Mouse (Mus musculus) thymus, postnatal 10 days (tissue): Measurements from ENCODE around the gene Glt6d1.
"Not testable (repeated sequence)": the region's sequence is repeated elsewhere in the genome, so short reads cannot be mapped to it uniquely, and the experiment has no call there.

Experiments
- DNase-seq, 2 experiments: peaks; one replicate each; pipeline ENCODE4 v3.0.0; 2021; ENCODE audit warnings: low spot score in 2 of 2

Glt6d1 gene

GRCm38 (mm10) chr2:25815748-25816147, at the start of gene Glt6d1:
Gene Glt6d1 (minus strand): TSS chr2:25815848.
- DNase-seq = not testable (repeated sequence)

- DNase-seq = no peak
Observed at GRCm38 (mm10) chr2:25865412-25865811, 49.8 kb upstream of the Glt6d1 start.

- DNase-seq = no peak
Observed at GRCm38 (mm10) chr2:25864230-25864629, 48.6 kb upstream of the Glt6d1 start.

GRCm38 (mm10) chr2:25863337-25864131, 47.9 kb upstream of the Glt6d1 start, which contains the start of gene Kcnt1:
Gene Kcnt1 (plus strand): TSS chr2:25863734.
- DNase-seq = peak in 1 of 2 experiments; percentile 10

GRCm38 (mm10) chr2:25862696-25863270, 47.1 kb upstream of the Glt6d1 start:
- no peak for DNase-seq

GRCm38 (mm10) chr2:25862038-25862437, 46.4 kb upstream of the Glt6d1 start:
- no peak for DNase-seq

GRCm38 (mm10) chr2:25859891-25860290, 44.2 kb upstream of the Glt6d1 start:
- DNase-seq = no peak

- peak in 1 of 2 experiments; percentile 10 for DNase-seq
Observed at GRCm38 (mm10) chr2:25853998-25854397, 38.4 kb upstream of the Glt6d1 start.

- DNase-seq = no peak
Observed at GRCm38 (mm10) chr2:25852626-25853025, 37.0 kb upstream of the Glt6d1 start.

GRCm38 (mm10) chr2:25850330-25850729, 34.7 kb upstream of the Glt6d1 start:
- DNase-seq = peak in 1 of 2 experiments; percentile 73

- DNase-seq = no peak
Observed at GRCm38 (mm10) chr2:25847226-25847625, 31.6 kb upstream of the Glt6d1 start, which contains the start of gene Sohlh1. Gene Sohlh1 (minus strand): TSS chr2:25847248.

GRCm38 (mm10) chr2:25846516-25846915, 30.9 kb upstream of the Glt6d1 start:
- no peak for DNase-seq

- no peak for DNase-seq
Observed at GRCm38 (mm10) chr2:25844097-25844496, 28.4 kb upstream of the Glt6d1 start.

- no peak for DNase-seq
Observed at GRCm38 (mm10) chr2:25842758-25843157, 27.1 kb upstream of the Glt6d1 start.

GRCm38 (mm10) chr2:25842161-25842560, 26.5 kb upstream of the Glt6d1 start:
- DNase-seq = no peak

- peak; percentile 9 to 64 for DNase-seq
Observed at GRCm38 (mm10) chr2:25836291-25836690, 20.6 kb upstream of the Glt6d1 start.

- no peak for DNase-seq
Observed at GRCm38 (mm10) chr2:25830786-25831185, 15.1 kb upstream of the Glt6d1 start.

GRCm38 (mm10) chr2:25828344-25828947, 12.8 kb upstream of the Glt6d1 start:
- peak; percentile 16 to 41 for DNase-seq

GRCm38 (mm10) chr2:25824751-25825150, 9.1 kb upstream of the Glt6d1 start:
- DNase-seq = no peak

- DNase-seq = no peak
Observed at GRCm38 (mm10) chr2:25822806-25823205, 7.2 kb upstream of the Glt6d1 start, which contains the start of gene Lcn9. Gene Lcn9 (plus strand): TSS chr2:25823153.

GRCm38 (mm10) chr2:25813364-25813763, 2.3 kb downstream of the Glt6d1 start:
- no peak for DNase-seq

- no peak for DNase-seq
Observed at GRCm38 (mm10) chr2:25811711-25812110, 3.9 kb downstream of the Glt6d1 start.

GRCm38 (mm10) chr2:25798065-25798464, 17.6 kb downstream of the Glt6d1 start:
- DNase-seq = no peak
